Mouse (Mus musculus): ENCODE measurements around the gene Gria3.

Gria3 gene

GRCm38 (mm10) chrX:41573079-41573478, 172.4 kb downstream of the Gria3 start:
- DNase-seq (ENCODE audit: low spot score in 2 of 2) = no peak

- DNase-seq (ENCODE audit: low spot score in 2 of 2) = no peak
Measured at GRCm38 (mm10) chrX:41578797-41579196, 178.1 kb downstream of the Gria3 start.

GRCm38 (mm10) chrX:41587692-41588091, 187.0 kb downstream of the Gria3 start:
- no peak for DNase-seq (ENCODE audit: low spot score in 2 of 2)

- DNase-seq (ENCODE audit: low spot score in 2 of 2) = no peak
Measured at GRCm38 (mm10) chrX:41607181-41607580, 206.5 kb downstream of the Gria3 start.

- DNase-seq (ENCODE audit: low spot score in 2 of 2) = peak; percentile 26 to 27
Measured at GRCm38 (mm10) chrX:41614920-41615319, 214.3 kb downstream of the Gria3 start.

- DNase-seq (ENCODE audit: low spot score in 2 of 2) = no peak
Measured at GRCm38 (mm10) chrX:41616928-41617327, 216.3 kb downstream of the Gria3 start.

GRCm38 (mm10) chrX:41618396-41618795, 217.7 kb downstream of the Gria3 start:
- peak in 1 of 2 experiments; percentile 8 for DNase-seq (ENCODE audit: low spot score in 2 of 2)

GRCm38 (mm10) chrX:41633576-41633975, 232.9 kb downstream of the Gria3 start:
- DNase-seq (ENCODE audit: low spot score in 2 of 2) = no peak

GRCm38 (mm10) chrX:41644954-41645353, 244.3 kb downstream of the Gria3 start:
- no peak for DNase-seq (ENCODE audit: low spot score in 2 of 2)

- DNase-seq (ENCODE audit: low spot score in 2 of 2) = no peak
Measured at GRCm38 (mm10) chrX:41657791-41658190, 257.1 kb downstream of the Gria3 start.

GRCm38 (mm10) chrX:41688869-41689268, 288.2 kb downstream of the Gria3 start:
- DNase-seq (ENCODE audit: low spot score in 2 of 2) = no peak

GRCm38 (mm10) chrX:41692076-41692475, 291.4 kb downstream of the Gria3 start:
- no peak for DNase-seq (ENCODE audit: low spot score in 2 of 2)

All from right cerebral cortex, adult 2 months (tissue).